Comparison of ENCODE assay signal across 22 mouse cellular contexts in the genomic region with DNA sequence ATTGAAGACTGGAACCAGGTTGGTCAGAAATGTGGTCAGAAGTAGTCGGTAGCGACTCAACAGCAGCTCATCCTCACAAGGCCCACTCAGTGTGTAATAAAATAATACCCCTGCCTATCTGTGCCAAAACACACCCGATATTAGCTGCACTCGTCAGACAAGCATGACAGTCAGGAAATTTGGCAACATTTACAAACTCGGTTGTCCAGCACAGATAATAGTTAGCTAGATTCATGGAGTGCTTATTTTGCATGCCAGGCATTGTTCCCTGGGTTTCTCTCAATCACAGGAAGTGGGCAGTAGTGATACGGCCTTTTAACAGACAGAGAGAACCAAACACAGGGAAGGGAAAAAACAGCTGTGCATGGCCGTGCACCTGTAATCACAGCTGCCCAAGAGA. TPM values are rescaled to one million over a fixed set of nuclear protein-coding genes. Genes with fewer than 3 reads are reported as not detected.
A peak's percentile ranks its signal among the peaks of the same experiment; 100 is the strongest.
DNase-seq lines count a peak whose midpoint lies in the region; ATAC-seq and TF ChIP-seq lines count a peak whose summit lies in the region.
"Had no signal": no experiment of that assay in that cellular context is flagged by ENCODE, and none has a peak within 500 bp of the region (broad histone marks: within the 10 kb centered on the region; RNA-seq: fewer than 3 reads in every experiment).

No protein-coding gene starts in this region.

- no peaks in the 10 kb centered on the region for H3K27me3 ChIP-seq in heart, embryonic 13.5 days (replicated peaks)
- H3K27me3 ChIP-seq in lung, embryonic 16.5 days (ENCODE audit: control insufficient read depth, insufficient read depth, low read depth, low read length) = no peaks in the 10 kb centered on the region
- H3K27me3 ChIP-seq in myocyte (ENCODE audit: control insufficient read depth, insufficient read depth, insufficient read length) = no peaks in the 10 kb centered on the region
- H3K27me3 ChIP-seq: forebrain, embryonic 15.5 days; limb, embryonic 13.5 days; neural tube, embryonic 13.5 days had no signal

- H3K27ac ChIP-seq in heart, embryonic 13.5 days (replicated peaks) = peak overlapping the region; percentile 50; the same call in 1 of the 2 replicates
- H3K27ac ChIP-seq in lung, embryonic 16.5 days (ENCODE audit: low read length) = no peak overlapping the region
- peak overlapping the region; percentile 81 for H3K27ac ChIP-seq in bone marrow macrophage, adult 2 months (ENCODE audit: insufficient read depth, low read depth, low read length)
- H3K27ac ChIP-seq: forebrain, embryonic 15.5 days; limb, embryonic 13.5 days; neural tube, embryonic 13.5 days had no signal

- no peak overlapping the region for H3K4me3 ChIP-seq in heart, embryonic 13.5 days
- no peak overlapping the region for H3K4me3 ChIP-seq in lung, embryonic 16.5 days (ENCODE audit: low read length)
- H3K4me3 ChIP-seq in bone marrow macrophage, adult 2 months (ENCODE audit: insufficient read depth, low read length) = no peak overlapping the region
- no peak overlapping the region for H3K4me3 ChIP-seq in myocyte
- H3K4me3 ChIP-seq: erythroblast, embryonic 14.5 days; forebrain, embryonic 15.5 days; limb, embryonic 13.5 days; neural tube, embryonic 13.5 days had no signal

- H3K36me3 ChIP-seq in heart, embryonic 13.5 days = no peaks in the 10 kb centered on the region
- H3K36me3 ChIP-seq in lung, embryonic 16.5 days (ENCODE audit: control insufficient read depth, insufficient read depth, low read length) = no peaks in the 10 kb centered on the region
- H3K36me3 ChIP-seq in myocyte (ENCODE audit: control insufficient read depth, insufficient read depth) = no peaks in the 10 kb centered on the region
- H3K36me3 ChIP-seq: forebrain, embryonic 15.5 days; limb, embryonic 13.5 days; neural tube, embryonic 13.5 days had no signal

- no peak overlapping the region for H3K9ac ChIP-seq in heart, embryonic 13.5 days
- H3K9ac ChIP-seq in lung, embryonic 16.5 days (ENCODE audit: low read length) = no peak overlapping the region
- H3K9ac ChIP-seq: forebrain, embryonic 15.5 days; limb, embryonic 13.5 days; lung, embryonic 14.5 days; neural tube, embryonic 13.5 days had no signal

- WGBS in heart, embryonic 13.5 days = 58% methylated on average over 7 of the region's 7 CpGs
- WGBS in lung, embryonic 16.5 days = 64% methylated on average over 7 of the region's 7 CpGs

- no peak overlapping the region for H3ac ChIP-seq in myocyte (ENCODE audit: control insufficient read depth, insufficient read length)

- H3K4me2 ChIP-seq in heart, embryonic 13.5 days = no peak overlapping the region
- H3K4me2 ChIP-seq in lung, embryonic 16.5 days (ENCODE audit: low read depth, low read length) = no peak overlapping the region
- H3K4me2 ChIP-seq in myocyte (ENCODE audit: low read depth) = no peak overlapping the region
- H3K4me2 ChIP-seq: forebrain, embryonic 15.5 days; limb, embryonic 13.5 days; lung, embryonic 14.5 days; midbrain, embryonic 11.5 days; neural tube, embryonic 13.5 days had no signal

- peaks cover 12% of the 10 kb centered on the region for H3K79me2 ChIP-seq in myocyte (ENCODE audit: control insufficient read depth, insufficient read depth)

- no peak for DNase-seq in heart, postnatal 25 days (ENCODE audit: low spot score)
- no peak for DNase-seq in lung, postnatal 25 days (ENCODE audit: low spot score)
- no peak for DNase-seq in frontal cortex, postnatal 36 days (ENCODE audit: low spot score in 2 of 2)
- no peak for DNase-seq in embryo, embryonic 11 days
- DNase-seq: adrenal gland, adult 2 months; B cell, adult 2 months; cerebellum, adult 11-12 months; cerebellum, postnatal 36 days; heart, postnatal 36 days; kidney, adult 11 months; kidney, postnatal 36 days; lung, embryonic 14.5 days; right cerebral cortex, postnatal 25 days had no signal

- no peak for TF ChIP-seq CTCF in bone marrow macrophage, adult 2 months (IDR thresholded peaks at IDR 0.05; ENCODE audit: low read depth, low read length)

- intact Hi-C loops in heart, postnatal 25 days (cut with DNase I) = no loop called here

- TF ChIP-seq POLR2A in bone marrow macrophage, adult 2 months (IDR thresholded peaks at IDR 0.05; ENCODE audit: borderline replicate concordance, low read depth, low read length) = no peak
- TF ChIP-seq POLR2A in myocyte (IDR thresholded peaks at IDR 0.05; ENCODE audit: insufficient read length, low read depth) = no peak

- no peaks in the 10 kb centered on the region for H3K9me3 ChIP-seq in heart, embryonic 13.5 days
- no peaks in the 10 kb centered on the region for H3K9me3 ChIP-seq in lung, embryonic 16.5 days (ENCODE audit: control insufficient read depth, low read length)
- H3K9me3 ChIP-seq: forebrain, embryonic 15.5 days; limb, embryonic 13.5 days; neural tube, embryonic 13.5 days had no signal

- peaks cover 36% of the 10 kb centered on the region for H3K4me1 ChIP-seq in heart, embryonic 13.5 days
- H3K4me1 ChIP-seq in lung, embryonic 16.5 days (replicated peaks; ENCODE audit: control insufficient read depth, insufficient read depth, low read length) = peaks cover 4% of the 10 kb centered on the region
- H3K4me1 ChIP-seq in bone marrow macrophage, adult 2 months (ENCODE audit: control insufficient read depth, insufficient read depth, low read length) = peaks cover 75% of the 10 kb centered on the region
- H3K4me1 ChIP-seq: forebrain, embryonic 15.5 days; neural tube, embryonic 13.5 days had no signal

- ATAC-seq in heart, embryonic 13.5 days (ENCODE audit: extremely low read depth, insufficient number of reproducible peaks, low FRiP score, low TSS enrichment) = no peak
- ATAC-seq in lung, embryonic 16.5 days (ENCODE audit: low read depth) = peak; percentile 38
- ATAC-seq: forebrain, embryonic 15.5 days had no signal

TF ChIP-seq in myocyte, 11 proteins besides CTCF, POLR2A, EP300 and RAD21:
- TF ChIP-seq SRF (IDR thresholded peaks at IDR 0.05; ENCODE audit: control insufficient read depth, insufficient read length, low read depth) = no peak
- peak in 2 of 3 experiments; percentile 17 to 32 for TF ChIP-seq MYOD1 (IDR thresholded peaks at IDR 0.05; ENCODE audit: control insufficient read depth in 1 of 3, insufficient read length in 2 of 3, low read depth in 2 of 3)
- TF ChIP-seq POLR2AphosphoS2 (IDR thresholded peaks at IDR 0.05; ENCODE audit: insufficient read length, low read depth) = no peak

RNA-seq across cellular contexts. Expression of a gene that starts 30.6 kb away (rescaled TPM):
- polyA plus RNA-seq in heart, embryonic 13.5 days (2015; fragmentation: Nextera tagmentation; extraction: Ambion mirVana) = 2.2 and 2.5 TPM in 2 replicates
- 10 to 100 TPM; 13.7 to 15.6 TPM for total RNA-seq in heart, postnatal 25 days (2021)
- 3.2 and 3.5 TPM in 2 replicates for polyA plus RNA-seq in lung, embryonic 16.5 days (2015; fragmentation: Nextera tagmentation; extraction: Ambion mirVana)
- 125 and 135 TPM in 2 replicates for polyA plus RNA-seq in bone marrow macrophage, adult 2 months (2012; ENCODE audit: insufficient read depth, insufficient read length, missing spikeins)
- 2.5 TPM for polyA plus RNA-seq in myocyte (2012; fragmentation: generic; extraction: Trizol)

RNA-seq across cellular contexts. Expression of a gene that starts 54.1 kb away (rescaled TPM):
- polyA plus RNA-seq in heart, embryonic 13.5 days (2015; fragmentation: Nextera tagmentation; extraction: Ambion mirVana) = 98.8 and 111 TPM in 2 replicates
- 10 to 100 TPM; 39.2 to 41.7 TPM for total RNA-seq in heart, postnatal 25 days (2021)
- polyA plus RNA-seq in lung, embryonic 16.5 days (2015; fragmentation: Nextera tagmentation; extraction: Ambion mirVana) = 150 and 152 TPM in 2 replicates
- polyA plus RNA-seq in bone marrow macrophage, adult 2 months (2012; ENCODE audit: insufficient read depth, insufficient read length, missing spikeins) = 34.9 and 45.8 TPM in 2 replicates
- polyA plus RNA-seq in myocyte (2012; fragmentation: generic; extraction: Trizol) = 32.1 TPM

Comparison
In these comparisons a context has a peak if more than half of its experiments do, and no peak if none do; other contexts are left out.
1. RNA of a gene that starts 30.6 kb away (polyA plus RNA-seq): 125 to 135 TPM in bone marrow macrophage, adult 2 months; 3.2 to 3.5 TPM in lung, embryonic 16.5 days, 2.5 TPM in myocyte (single experiment) and 2.2 to 2.5 TPM in heart, embryonic 13.5 days; every median in the first group is over 10 times any median in the second.